9 mouse cellular contexts compared by ENCODE assay signal in the genomic region with DNA sequence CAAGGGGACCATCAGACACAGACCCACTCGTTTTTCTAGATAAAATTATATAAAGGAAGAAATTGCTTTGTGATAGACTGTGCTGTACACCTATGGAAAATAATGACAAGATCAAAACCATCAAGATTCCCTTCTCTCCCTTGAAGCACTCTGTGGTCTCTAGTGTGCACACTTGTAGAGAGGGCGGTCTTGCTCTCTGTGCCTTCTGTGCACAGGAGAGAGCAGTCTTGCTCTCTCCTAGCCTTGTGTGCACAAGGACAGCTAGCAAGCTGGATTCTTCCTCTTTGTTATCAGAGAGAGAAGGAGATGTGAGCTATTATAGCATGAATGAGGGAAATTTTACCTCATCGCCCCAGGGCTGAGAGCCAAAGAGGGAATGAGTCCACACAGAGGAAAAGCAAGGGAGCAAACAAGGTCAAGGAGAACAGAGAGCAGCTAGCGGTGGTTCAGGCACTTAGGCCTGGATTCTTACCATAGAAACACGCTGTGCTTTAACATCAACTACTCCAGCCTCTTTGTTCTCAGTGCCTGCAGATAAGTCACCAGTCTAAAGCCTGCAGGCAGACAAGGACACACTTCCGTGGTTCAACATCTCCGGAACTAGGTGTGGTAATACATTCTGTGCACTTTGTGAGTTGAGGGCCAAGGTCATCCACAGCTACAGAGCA.
DNase-seq lines count a peak whose midpoint lies in the region; ATAC-seq and TF ChIP-seq lines count a peak whose summit lies in the region.
"Had no signal": no experiment of that assay in that cellular context is flagged by ENCODE, and none has a peak within 500 bp of the region (broad histone marks: within the 10 kb centered on the region; RNA-seq: fewer than 3 reads in every experiment).

No protein-coding gene starts in this region.

- no peak for TF ChIP-seq CTCF in intestine, postnatal 0 days (IDR thresholded peaks at IDR 0.05; ENCODE audit: low read depth)

- H3K9ac ChIP-seq in intestine, embryonic 16.5 days (ENCODE audit: low read depth, low read length) = no peak overlapping the region
- H3K9ac ChIP-seq in intestine, postnatal 0 days (ENCODE audit: low read depth, low read length) = no peak overlapping the region

- intact Hi-C loops in heart, postnatal 10 days (cut with DNase I) = no loop called here

- peak; percentile 44; the same call in 1 of the 2 replicates for ATAC-seq in intestine, embryonic 16.5 days
- no peak for ATAC-seq in intestine, postnatal 0 days

- H3K36me3 ChIP-seq in intestine, embryonic 16.5 days (ENCODE audit: control insufficient read depth, insufficient read depth, low read length) = no peaks in the 10 kb centered on the region
- no peaks in the 10 kb centered on the region for H3K36me3 ChIP-seq in intestine, postnatal 0 days (ENCODE audit: control insufficient read depth, insufficient read depth)

- 72% methylated on average over 7 of the region's 7 CpGs for WGBS in intestine, embryonic 16.5 days
- 63% methylated on average over 7 of the region's 7 CpGs for WGBS in intestine, postnatal 0 days

- H3K4me1 ChIP-seq in intestine, embryonic 16.5 days (ENCODE audit: control insufficient read depth, insufficient read depth, low read length) = no peaks in the 10 kb centered on the region; the same call in none of the 2 replicates
- no peaks in the 10 kb centered on the region for H3K4me1 ChIP-seq in intestine, postnatal 0 days (replicated peaks; ENCODE audit: control insufficient read depth, insufficient read depth, low read length)

- no peak overlapping the region for H3K4me2 ChIP-seq in intestine, embryonic 16.5 days (ENCODE audit: low read depth, low read length)
- H3K4me2 ChIP-seq in intestine, postnatal 0 days (replicated peaks; ENCODE audit: low read depth) = no peak overlapping the region

- H3K9me3 ChIP-seq in intestine, embryonic 16.5 days (ENCODE audit: control insufficient read depth, low read length) = no peaks in the 10 kb centered on the region
- no peaks in the 10 kb centered on the region for H3K9me3 ChIP-seq in intestine, postnatal 0 days (ENCODE audit: control insufficient read depth)

- no peak overlapping the region for H3K4me3 ChIP-seq in intestine, embryonic 16.5 days (ENCODE audit: low read length)
- no peak overlapping the region for H3K4me3 ChIP-seq in intestine, postnatal 0 days (ENCODE audit: low read depth, low read length)

- H3K27ac ChIP-seq in intestine, embryonic 16.5 days (ENCODE audit: low read length) = no peak overlapping the region
- no peak overlapping the region for H3K27ac ChIP-seq in intestine, postnatal 0 days (ENCODE audit: low read depth, low read length)

- DNase-seq in ES-CJ7 (ENCODE audit: low read depth, low spot score) = peak; percentile 31
- peak; percentile 45 for DNase-seq in adrenal gland, postnatal 25 days
- DNase-seq in heart, postnatal 10 days = peak; percentile 37 to 40
- DNase-seq in layer of hippocampus, adult 11-12 months (ENCODE audit: low spot score) = no peak
- DNase-seq in urinary bladder, postnatal 25 days (ENCODE audit: low spot score) = no peak
- DNase-seq in kidney, adult 18-20 months = no peak
- DNase-seq: thymus, adult 18-20 months had no signal

- no peaks in the 10 kb centered on the region for H3K27me3 ChIP-seq in intestine, embryonic 16.5 days (replicated peaks; ENCODE audit: control insufficient read depth, insufficient read depth, low read length)
- no peaks in the 10 kb centered on the region for H3K27me3 ChIP-seq in intestine, postnatal 0 days (replicated peaks; ENCODE audit: control insufficient read depth, insufficient read depth, low read length)

Comparison
In these comparisons a context has a peak if more than half of its experiments do, and no peak if none do; other contexts are left out.
1. DNase-seq: peak in ES-CJ7 (single experiment), adrenal gland, postnatal 25 days (single experiment) and heart, postnatal 10 days (2 of 2); none in layer of hippocampus, adult 11-12 months (single experiment), urinary bladder, postnatal 25 days (single experiment) and kidney, adult 18-20 months (single experiment).